Mouse (Mus musculus): Measurements from ENCODE around the gene Amotl2. TPM values are rescaled to one million over a fixed set of nuclear protein-coding genes. Genes with fewer than 3 reads are reported as not detected.

The Amotl2 gene
- total and polyA plus RNA-seq, 3 experiments, result 25.9 to 66.3 (median 56.5) TPM

DNA sequence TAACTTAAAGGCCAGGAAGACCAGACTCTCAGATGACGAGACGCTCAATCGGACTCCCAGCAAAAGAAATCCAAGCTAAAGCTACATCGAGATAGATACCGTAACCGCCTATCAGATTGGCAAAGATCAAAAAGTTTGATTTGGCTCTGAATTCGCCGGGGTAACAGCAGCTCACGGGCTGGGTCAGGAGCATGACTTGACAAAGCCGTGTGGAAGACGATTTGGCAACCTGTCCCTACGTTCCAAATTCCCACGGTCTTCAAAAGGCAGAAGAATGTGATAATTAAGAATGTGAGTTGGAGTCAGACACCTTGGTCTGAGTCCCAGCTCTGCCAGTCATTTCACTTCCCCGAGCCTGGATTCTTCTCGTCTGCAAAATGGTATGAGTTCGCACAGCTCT is 53.7 kb downstream of the Amotl2 start:
- WGBS, result 78% methylated on average over 16 of the region's 16 CpGs
- no peak overlapping the region for H3K9ac ChIP-seq (ENCODE audit: low read depth, low read length)
- intact Hi-C loops (cut with DNase I), result no loop called here
- peaks cover 5% of the 10 kb centered on the region for H3K4me1 ChIP-seq (ENCODE audit: control insufficient read depth, insufficient read depth, low read length)
- no peaks in the 10 kb centered on the region for H3K36me3 ChIP-seq (ENCODE audit: control insufficient read depth, insufficient read depth, low read length)
- no peaks in the 10 kb centered on the region for H3K27me3 ChIP-seq (ENCODE audit: control insufficient read depth, insufficient read depth, low read length)
- no peak for DNase-seq
- H3K4me3 ChIP-seq, result no peak overlapping the region
- no peak overlapping the region for H3K27ac ChIP-seq
- TF ChIP-seq CTCF (IDR thresholded peaks at IDR 0.05), result no peak
- TF ChIP-seq POLR2A (IDR thresholded peaks at IDR 0.05; ENCODE audit: insufficient read depth, low read depth, low read length), result no peak
- TF ChIP-seq EP300 (IDR thresholded peaks at IDR 0.05; ENCODE audit: insufficient read depth, low read depth, low read length), result no peak
- H3K79me2 ChIP-seq (replicated peaks; ENCODE audit: control insufficient read depth, insufficient read depth, low read length), result no peaks in the 10 kb centered on the region

GRCm38 (mm10) chr9:102771308-102771895 is 54.9 kb downstream of the Amotl2 start:
- intact Hi-C loops (cut with DNase I), result no loop called here
- TF ChIP-seq POLR2A (IDR thresholded peaks at IDR 0.05; ENCODE audit: insufficient read depth, low read depth, low read length) (no peak), CTCF (IDR thresholded peaks at IDR 0.05) (no peak), EP300 (IDR thresholded peaks at IDR 0.05; ENCODE audit: insufficient read depth, low read depth, low read length) (no peak)
- DNase-seq, result no peak
- H3K4me1 ChIP-seq (ENCODE audit: control insufficient read depth, insufficient read depth, low read length), result peaks cover 5% of the 10 kb centered on the region
- H3K36me3 ChIP-seq (ENCODE audit: control insufficient read depth, insufficient read depth, low read length), result no peaks in the 10 kb centered on the region
- H3K4me3 ChIP-seq, result no peak overlapping the region
- H3K79me2 ChIP-seq (replicated peaks; ENCODE audit: control insufficient read depth, insufficient read depth, low read length), result no peaks in the 10 kb centered on the region
- H3K9ac ChIP-seq (ENCODE audit: low read depth, low read length), result no peak overlapping the region
- H3K27me3 ChIP-seq (ENCODE audit: control insufficient read depth, insufficient read depth, low read length), result no peaks in the 10 kb centered on the region
- 51% methylated on average over 21 of the region's 21 CpGs for WGBS
- no peak overlapping the region for H3K27ac ChIP-seq

DNA sequence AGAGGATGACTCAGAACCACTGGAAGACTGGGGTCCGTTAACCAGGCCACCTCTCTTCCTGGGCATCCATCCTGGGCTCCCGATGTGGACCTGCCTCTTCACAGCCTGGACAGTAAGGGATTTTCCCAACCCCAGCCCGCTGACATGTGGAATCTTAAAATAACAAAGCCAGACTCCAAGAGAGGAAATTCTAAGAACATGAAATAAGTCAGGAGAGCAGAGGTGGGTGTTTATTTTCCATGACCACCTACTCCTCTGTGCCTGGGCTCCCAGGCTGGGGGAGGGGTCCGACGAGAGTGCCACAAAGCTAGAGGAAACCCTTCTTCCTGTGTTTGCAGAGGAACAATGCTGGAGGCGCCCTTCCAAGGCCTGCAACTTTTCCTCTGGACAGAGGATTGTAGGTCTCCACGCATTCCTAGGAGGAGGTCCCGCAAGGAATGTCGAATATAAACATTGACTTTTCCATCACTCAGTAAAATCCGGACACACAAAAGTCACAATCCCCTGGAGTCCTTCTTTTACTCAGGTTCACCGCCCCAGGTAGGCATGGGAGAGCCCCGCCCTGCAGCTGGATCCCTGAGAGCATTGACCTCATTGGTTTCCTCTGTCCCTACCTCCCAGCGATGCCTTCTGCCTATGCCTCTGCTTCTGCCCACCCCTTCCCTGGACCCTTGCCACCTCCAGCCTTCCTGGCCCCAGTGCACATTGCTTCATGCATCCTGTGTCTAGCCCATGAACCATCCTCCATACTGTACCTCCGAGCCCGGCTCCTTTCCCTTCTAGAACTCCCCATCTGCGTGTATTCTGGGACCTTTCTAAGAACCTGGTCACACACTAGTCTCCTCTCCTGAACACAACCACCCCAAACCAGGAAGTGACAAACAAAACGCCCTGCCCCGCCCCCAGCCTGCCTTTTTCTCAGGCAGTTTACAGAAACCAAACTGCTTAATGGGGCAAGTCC is 61.4 kb downstream of the Amotl2 start:
- intact Hi-C loops (cut with DNase I), result loop anchor here (2.0 kb wide), 1 partner anchor 21 kb away; no protein-coding TSS in a partner anchor
- Histone ChIP-seq H3K27ac (peak overlapping the region; percentile 91), H3K79me2 (replicated peaks; ENCODE audit: control insufficient read depth, insufficient read depth, low read length) (no peaks in the 10 kb centered on the region), H3K4me1 (ENCODE audit: control insufficient read depth, insufficient read depth, low read length) (peaks cover 25% of the 10 kb centered on the region), H3K27me3 (ENCODE audit: control insufficient read depth, insufficient read depth, low read length) (no peaks in the 10 kb centered on the region), H3K9ac (ENCODE audit: low read depth, low read length) (peak overlapping the region; percentile 7; the same call in 1 of the 2 replicates), H3K36me3 (ENCODE audit: control insufficient read depth, insufficient read depth, low read length) (peaks cover 4% of the 10 kb centered on the region), H3K4me3 (0 out of 2 replicates have a peak overlapping the region, but pooled peaks have one; percentile 4)
- TF ChIP-seq EP300 (IDR thresholded peaks at IDR 0.05; ENCODE audit: insufficient read depth, low read depth, low read length) (peak; percentile 86), POLR2A (IDR thresholded peaks at IDR 0.05; ENCODE audit: insufficient read depth, low read depth, low read length) (0 out of 2 replicates have a peak, but pooled peaks have one; percentile 32), CTCF (IDR thresholded peaks at IDR 0.05) (no peak)
- 40% methylated on average over 18 of the region's 18 CpGs for WGBS
- DNase-seq, result peak; percentile 66 to 77

GRCm38 (mm10) chr9:102779493-102779892 is 63.0 kb downstream of the Amotl2 start:
- peak; percentile 70 for TF ChIP-seq POLR2A (IDR thresholded peaks at IDR 0.05; ENCODE audit: insufficient read depth, low read depth, low read length)
- peak; percentile 99 for TF ChIP-seq EP300 (IDR thresholded peaks at IDR 0.05; ENCODE audit: insufficient read depth, low read depth, low read length)
- TF ChIP-seq CTCF (IDR thresholded peaks at IDR 0.05), result peak; percentile 100; the same call in 1 of the 2 replicates
- H3K4me3 ChIP-seq, result no peak overlapping the region

More at GRCm38 (mm10) chr9:102779493-102779892, 63.0 kb downstream of the Amotl2 start:
- peak; percentile 96 to 97 for DNase-seq
- peaks cover 31% of the 10 kb centered on the region for H3K4me1 ChIP-seq (ENCODE audit: control insufficient read depth, insufficient read depth, low read length)
- no peaks in the 10 kb centered on the region for H3K79me2 ChIP-seq (replicated peaks; ENCODE audit: control insufficient read depth, insufficient read depth, low read length)
- intact Hi-C loops (cut with DNase I), result loop anchor here (1.0 to 2.0 kb wide), 3 partner anchors 23 to 62 kb away; no protein-coding TSS in a partner anchor
- H3K27ac ChIP-seq, result peak overlapping the region; percentile 91
- H3K27me3 ChIP-seq (ENCODE audit: control insufficient read depth, insufficient read depth, low read length), result no peaks in the 10 kb centered on the region
- WGBS, result 1% methylated on average over 15 of the region's 15 CpGs
- peaks cover 4% of the 10 kb centered on the region for H3K36me3 ChIP-seq (ENCODE audit: control insufficient read depth, insufficient read depth, low read length)
- peak overlapping the region; percentile 18; the same call in 1 of the 2 replicates for H3K9ac ChIP-seq (ENCODE audit: low read depth, low read length)

Other genes with a start within 250 kb of the Amotl2 start
- 10 to 100 TPM; 11.4 to 12.1 TPM for gene Ky, start 210.9 kb upstream of the Amotl2 start, total RNA-seq (2021)
- gene Ky, start 210.9 kb upstream of the Amotl2 start, polyA plus RNA-seq (2012; rRNA removed), result 8.2 and 15.7 TPM in 2 replicates
- gene Anapc13, start 90.4 kb upstream of the Amotl2 start, total RNA-seq (2021), result 100 to 1,000 TPM; 344 to 384 TPM
- 128 and 135 TPM in 2 replicates for gene Anapc13, start 90.4 kb upstream of the Amotl2 start, polyA plus RNA-seq (2012; rRNA removed)
- 10 to 100 TPM; 49.4 to 57.5 TPM for gene Cep63, start 90.1 kb upstream of the Amotl2 start, total RNA-seq (2021)
- gene Cep63, start 90.1 kb upstream of the Amotl2 start, polyA plus RNA-seq (2012; rRNA removed), result 7.3 and 9.9 TPM in 2 replicates
- gene Ryk, start 118.2 kb downstream of the Amotl2 start, total RNA-seq (2021), result 10 to 100 TPM; 38.1 to 39.7 TPM
- 31.5 and 45.1 TPM in 2 replicates for gene Ryk, start 118.2 kb downstream of the Amotl2 start, polyA plus RNA-seq (2012; rRNA removed)